Mouse (Mus musculus): Measurements from ENCODE around the gene Zcchc14.

DNA sequence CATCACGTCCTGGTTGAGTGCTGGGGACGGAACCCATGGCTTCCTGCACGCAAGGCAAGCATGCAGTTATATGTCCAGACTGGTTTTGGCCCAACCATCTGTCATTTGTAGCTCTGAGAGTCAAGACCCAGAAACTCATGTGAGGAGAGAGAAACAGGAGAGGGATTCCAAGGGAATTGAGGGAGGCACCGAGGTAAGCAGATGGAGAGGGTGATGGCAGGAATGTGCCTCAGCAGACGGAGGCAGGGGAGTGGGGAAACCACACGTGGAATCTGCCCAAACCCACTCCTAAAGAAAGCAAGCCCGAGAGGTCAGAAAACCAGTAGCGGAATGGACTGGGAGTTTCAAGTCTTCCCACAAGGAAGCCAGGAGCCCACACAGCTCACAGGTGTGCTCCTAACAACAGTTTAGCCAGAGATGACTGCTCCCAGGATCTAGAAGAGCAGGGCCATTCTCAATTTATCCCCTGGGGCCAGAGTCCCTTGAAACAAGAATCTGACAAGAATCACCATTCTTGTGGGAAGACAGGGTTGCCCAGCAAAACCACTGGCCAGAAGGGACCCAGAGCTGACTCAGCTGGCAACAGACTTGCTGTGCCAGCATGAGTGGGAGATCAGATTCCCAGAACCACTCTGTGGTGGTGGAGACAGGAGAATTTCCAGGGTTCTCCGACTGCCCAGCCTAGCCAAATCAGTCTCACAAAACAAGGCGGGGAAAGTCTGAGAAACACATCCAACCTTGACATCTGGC is 30.6 kb upstream of the Zcchc14 start:
- no peak for TF ChIP-seq CTCF (IDR thresholded peaks at IDR 0.05; ENCODE audit: low read depth, low read length)
- no peak for TF ChIP-seq GATA1 (IDR thresholded peaks at IDR 0.05; ENCODE audit: borderline replicate concordance, low read length)
- TF ChIP-seq POLR2AphosphoS5 (IDR thresholded peaks at IDR 0.05; ENCODE audit: insufficient replicate concordance, low read depth, low read length), result no peak
- no peak for TF ChIP-seq GATA2 (IDR thresholded peaks at IDR 0.05; ENCODE audit: borderline replicate concordance, low read depth, low read length)

All from G1E (cell line).